Mouse (Mus musculus) megakaryocyte, embryonic 14.5 days (primary cell): ENCODE results near the gene Ino80d. TPM values are rescaled to one million over a fixed set of nuclear protein-coding genes. Genes with fewer than 3 reads are reported as not detected.

ENCODE experiments used
- H3K27me3 ChIP-seq: replicated peaks from 2 replicates; pipeline ENCODE3; 2012; ENCODE audit warnings: inconsistent platforms
- H3K36me3 ChIP-seq: replicated peaks from 2 replicates; pipeline ENCODE3; 2012; ENCODE audit warnings: low read length, inconsistent platforms, mixed read lengths
- H3K4me1 ChIP-seq: 2 replicates; pipeline ENCODE4 v1.6.1; 2012; ENCODE audit warnings: inconsistent platforms
- H3K4me3 ChIP-seq: replicated peaks from 2 replicates; pipeline ENCODE3; 2012; ENCODE audit warnings: moderate library complexity, mild to moderate bottlenecking, inconsistent platforms
- H3K9me3 ChIP-seq: 2 replicates; pipeline ENCODE4 v1.6.1; 2012; ENCODE audit warnings: inconsistent platforms
- FLI1 ChIP-seq: IDR thresholded peaks from 2 replicates; pipeline ENCODE4 v1.6.1; 2012; ENCODE audit warnings: low read length, inconsistent platforms, mixed read lengths
- GATA1 ChIP-seq: IDR thresholded peaks from 3 replicates; pipeline ENCODE4 v1.6.1; 2012; ENCODE audit warnings: mixed read lengths, low read length, inconsistent platforms, borderline replicate concordance
- polyA plus RNA-seq: library from polyadenylated mRNA; stranded (reverse); fragments of >175 nt; gene quantifications from 2 replicates; pipeline ENCODE4 v1.2.3, GENCODE M21; 2012; ENCODE audit warnings: low replicate concordance; ENCODE audit not compliant: insufficient read depth

Gene Ino80d
- polyA plus RNA-seq, 1 experiment, result 2.3 TPM

- no peak for TF ChIP-seq GATA1
- TF ChIP-seq FLI1, result no peak
- Histone ChIP-seq H3K27me3 (no peaks in the 10 kb centered on the region), H3K9me3 (0 out of 2 replicates have a peak, but pooled peaks cover 3% of the 10 kb centered on the region), H3K36me3 (peaks cover 89% of the 10 kb centered on the region), H3K4me1 (peaks cover 49% of the 10 kb centered on the region), H3K4me3 (no peak overlapping the region)
These were observed 9.5 kb upstream of the Ino80d start for GRCm38 (mm10) chr1:63123823-63124450.

GRCm38 (mm10) chr1:63122005-63122404 is 7.5 kb upstream of the Ino80d start:
- Histone ChIP-seq H3K9me3 (no peaks in the 10 kb centered on the region), H3K36me3 (peaks cover 89% of the 10 kb centered on the region), H3K27me3 (no peaks in the 10 kb centered on the region), H3K4me1 (peaks cover 59% of the 10 kb centered on the region), H3K4me3 (no peak overlapping the region)
- TF ChIP-seq GATA1, result no peak
- no peak for TF ChIP-seq FLI1

- peaks cover 54% of the 10 kb centered on the region for H3K4me1 ChIP-seq
- H3K9me3 ChIP-seq, result no peaks in the 10 kb centered on the region
- peaks cover 81% of the 10 kb centered on the region for H3K36me3 ChIP-seq
- H3K4me3 ChIP-seq, result peak overlapping the region; percentile 12
- no peak for TF ChIP-seq GATA1
- H3K27me3 ChIP-seq, result no peaks in the 10 kb centered on the region
These were observed 5.9 kb upstream of the Ino80d start for GRCm38 (mm10) chr1:63120382-63120781.

- Histone ChIP-seq H3K4me3 (no peak overlapping the region), H3K4me1 (peaks cover 50% of the 10 kb centered on the region), H3K36me3 (peaks cover 76% of the 10 kb centered on the region), H3K9me3 (no peaks in the 10 kb centered on the region), H3K27me3 (no peaks in the 10 kb centered on the region)
- TF ChIP-seq GATA1 (no peak), FLI1 (no peak)
These were observed 5.2 kb upstream of the Ino80d start for GRCm38 (mm10) chr1:63119675-63120074.

- no peak for TF ChIP-seq FLI1
- peak overlapping the region; percentile 96 for H3K4me3 ChIP-seq
- H3K9me3 ChIP-seq, result no peaks in the 10 kb centered on the region
- H3K4me1 ChIP-seq, result peaks cover 47% of the 10 kb centered on the region
- peaks cover 38% of the 10 kb centered on the region for H3K36me3 ChIP-seq
- no peaks in the 10 kb centered on the region for H3K27me3 ChIP-seq
These were observed 1.1 kb upstream of the Ino80d start for GRCm38 (mm10) chr1:63115540-63115939.

GRCm38 (mm10) chr1:63115096-63115495 is 629 bp upstream of the Ino80d start:
- TF ChIP-seq FLI1, result no peak
- TF ChIP-seq GATA1, result no peak
- H3K36me3 ChIP-seq, result peaks cover 36% of the 10 kb centered on the region
- no peaks in the 10 kb centered on the region for H3K9me3 ChIP-seq
- no peaks in the 10 kb centered on the region for H3K27me3 ChIP-seq
- H3K4me1 ChIP-seq, result peaks cover 47% of the 10 kb centered on the region
- peak overlapping the region; percentile 96 for H3K4me3 ChIP-seq

- Histone ChIP-seq H3K4me3 (peak overlapping the region; percentile 96), H3K36me3 (peaks cover 29% of the 10 kb centered on the region), H3K4me1 (peaks cover 47% of the 10 kb centered on the region), H3K9me3 (no peaks in the 10 kb centered on the region), H3K27me3 (no peaks in the 10 kb centered on the region)
- TF ChIP-seq GATA1 (no peak), FLI1 (no peak)
These were observed 962 bp downstream of the Ino80d start for GRCm38 (mm10) chr1:63113274-63114135.

- Histone ChIP-seq H3K27me3 (no peaks in the 10 kb centered on the region), H3K36me3 (peaks cover 24% of the 10 kb centered on the region), H3K9me3 (no peaks in the 10 kb centered on the region), H3K4me1 (peaks cover 47% of the 10 kb centered on the region), H3K4me3 (peak overlapping the region; percentile 96)
- TF ChIP-seq FLI1, result no peak
- no peak for TF ChIP-seq GATA1
These were observed 1.6 kb downstream of the Ino80d start for GRCm38 (mm10) chr1:63112865-63113261.

- peaks cover 51% of the 10 kb centered on the region for H3K4me1 ChIP-seq
These were observed 2.2 kb downstream of the Ino80d start for GRCm38 (mm10) chr1:63112151-63112864.

More at GRCm38 (mm10) chr1:63112151-63112864, 2.2 kb downstream of the Ino80d start:
- Histone ChIP-seq H3K27me3 (no peaks in the 10 kb centered on the region), H3K36me3 (peaks cover 25% of the 10 kb centered on the region), H3K9me3 (no peaks in the 10 kb centered on the region), H3K4me3 (peak overlapping the region; percentile 96)
- TF ChIP-seq FLI1 (no peak), GATA1 (no peak)
